Mouse (Mus musculus) forebrain, embryonic 16.5 days (tissue): ENCODE measurements at regions not wholly inside any gene's neighbourhood (a gene's known extent, or its start where the extent isn't known, plus 50 kb on each side); places are given as distances from the start of the nearest gene placed in this dataset.

Experiments used
- ATAC-seq: fragments of 200-750 bp; cut with Nextera tagmentation; 2 replicates; pipeline ENCODE4 v1.8.0; 2017; ENCODE audit warnings: mild to moderate bottlenecking, moderate library complexity
- H3K27ac ChIP-seq: fragments of 300-500 bp; sonication (generic); 2 replicates; pipeline ENCODE4 v1.5.1; 2014; ENCODE audit warnings: low read length, control low read depth
- H3K27me3 ChIP-seq: fragments of 300-500 bp; sonication (generic); replicated peaks from 2 replicates; pipeline ENCODE4 v1.6.1; 2014; ENCODE audit warnings: low read length; ENCODE audit not compliant: control insufficient read depth, insufficient read depth
- H3K36me3 ChIP-seq: fragments of 300-500 bp; sonication (generic); 2 replicates; pipeline ENCODE4 v1.6.1; 2014; ENCODE audit not compliant: control insufficient read depth, insufficient read depth
- H3K4me1 ChIP-seq: fragments of 300-500 bp; sonication (generic); replicated peaks from 2 replicates; pipeline ENCODE4 v1.6.1; 2014; ENCODE audit warnings: low read length; ENCODE audit not compliant: control insufficient read depth, insufficient read depth
- H3K4me2 ChIP-seq: fragments of 300-500 bp; sonication (generic); 2 replicates; pipeline ENCODE4 v1.6.1; 2014; ENCODE audit warnings: mild to moderate bottlenecking, low read length, control low read depth
- H3K4me3 ChIP-seq: fragments of 300-500 bp; sonication (generic); replicated peaks from 2 replicates; pipeline ENCODE4 v1.5.1; 2014; ENCODE audit warnings: mild to moderate bottlenecking, low read length, control low read depth
- H3K9ac ChIP-seq: fragments of 300-500 bp; sonication (generic); replicated peaks from 2 replicates; pipeline ENCODE4 v1.6.1; 2014; ENCODE audit warnings: low read depth, low read length, control low read depth
- H3K9me3 ChIP-seq: fragments of 300-500 bp; sonication (generic); 2 replicates; pipeline ENCODE4 v1.6.1; 2016; ENCODE audit warnings: low read length; ENCODE audit not compliant: control insufficient read depth
- WGBS: fragments of 180-500 bp; shearing (Covaris S2); extraction: QIAGEN DNeasy Blood & Tissue Kit; methylation state at CpG from one replicate; pipeline ENCODE4 v1.1.7; 2014; 5-methylcytosine and 5-hydroxymethylcytosine counted together

DNA sequence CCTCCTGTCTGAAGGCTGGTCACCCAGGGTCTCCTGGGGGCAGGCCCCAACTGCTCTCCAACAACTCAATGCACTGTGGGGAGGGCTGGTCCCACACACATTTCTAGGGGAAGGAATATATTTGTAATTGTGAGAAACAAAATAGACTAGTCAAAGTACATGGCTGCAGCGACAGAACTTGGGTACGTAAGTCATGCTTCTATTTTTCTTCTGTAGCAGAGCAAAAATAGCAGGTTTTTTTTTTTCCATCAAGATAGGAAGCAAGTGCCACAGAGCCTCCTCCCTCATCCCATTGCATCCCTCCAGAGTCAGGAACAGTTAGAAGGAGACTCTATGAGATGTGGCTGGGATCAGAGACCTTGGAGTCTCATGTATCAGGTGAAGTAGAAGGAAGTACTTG, 124.9 kb upstream of the Tnr start:
- Histone ChIP-seq H3K4me2 (no peak overlapping the region), H3K36me3 (no peaks in the 10 kb centered on the region), H3K27me3 (0 out of 2 replicates have a peak, but pooled peaks cover 3% of the 10 kb centered on the region), H3K9me3 (no peaks in the 10 kb centered on the region), H3K27ac (no peak overlapping the region), H3K4me3 (no peak overlapping the region), H3K9ac (no peak overlapping the region), H3K4me1 (0 out of 2 replicates have a peak, but pooled peaks cover 2% of the 10 kb centered on the region)
- WGBS: 90% methylated on average over 2 of the region's 2 CpGs
- ATAC-seq: no peak

DNA sequence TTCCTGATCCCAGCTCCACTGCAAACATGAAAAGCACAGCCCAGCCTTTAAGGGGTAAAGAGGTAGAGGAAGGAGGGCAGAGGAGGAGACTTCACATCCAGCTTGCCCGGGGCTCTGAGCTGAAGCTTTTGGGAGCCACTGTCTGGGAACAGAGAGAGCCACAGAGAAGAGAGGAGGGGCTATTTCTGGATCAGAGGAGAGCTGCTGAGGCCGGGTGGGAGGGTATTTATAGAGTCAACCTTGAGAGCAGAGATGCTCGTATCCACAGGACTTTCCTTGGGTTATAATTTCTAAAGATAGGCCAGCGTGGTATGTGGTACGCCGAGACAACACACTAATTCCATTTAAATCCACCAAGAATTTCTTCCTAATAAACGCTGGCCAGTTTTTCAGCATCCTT, 117.3 kb upstream of the Tnr start:
- no peak overlapping the region for H3K4me3 ChIP-seq
- ATAC-seq: no peak
- H3K27me3 ChIP-seq: no peaks in the 10 kb centered on the region
- H3K9me3 ChIP-seq: no peaks in the 10 kb centered on the region
- no peaks in the 10 kb centered on the region for H3K4me1 ChIP-seq
- 84% methylated on average over 7 of the region's 7 CpGs for WGBS
- no peaks in the 10 kb centered on the region for H3K36me3 ChIP-seq
- H3K9ac ChIP-seq: no peak overlapping the region
- no peak overlapping the region for H3K27ac ChIP-seq
- H3K4me2 ChIP-seq: no peak overlapping the region

DNA sequence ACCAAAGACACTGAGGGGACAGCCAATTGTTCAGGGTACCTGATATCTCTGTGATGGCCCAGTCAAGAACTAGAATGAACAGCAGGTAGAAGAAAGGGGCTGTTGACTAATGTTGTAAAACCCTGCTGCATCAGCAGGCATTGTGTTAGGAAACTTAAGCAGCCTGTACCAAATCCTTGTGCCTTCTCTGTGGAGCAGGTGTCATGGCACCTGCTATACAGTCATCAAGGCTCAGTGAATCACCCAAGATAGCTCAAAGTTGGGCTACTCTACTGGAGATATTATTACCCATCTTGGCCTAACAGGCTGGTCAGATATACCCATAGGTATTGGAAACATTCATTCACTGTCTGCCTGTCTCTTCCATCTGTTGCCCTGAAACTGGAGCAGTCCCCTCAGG, 116.8 kb upstream of the Tnr start:
- no peak overlapping the region for H3K27ac ChIP-seq
- no peak for ATAC-seq
- no peak overlapping the region for H3K4me3 ChIP-seq
- no peaks in the 10 kb centered on the region for H3K36me3 ChIP-seq
- H3K4me2 ChIP-seq: no peak overlapping the region
- no peak overlapping the region for H3K9ac ChIP-seq
- H3K27me3 ChIP-seq: no peaks in the 10 kb centered on the region
- H3K9me3 ChIP-seq: no peaks in the 10 kb centered on the region
- no peaks in the 10 kb centered on the region for H3K4me1 ChIP-seq

DNA sequence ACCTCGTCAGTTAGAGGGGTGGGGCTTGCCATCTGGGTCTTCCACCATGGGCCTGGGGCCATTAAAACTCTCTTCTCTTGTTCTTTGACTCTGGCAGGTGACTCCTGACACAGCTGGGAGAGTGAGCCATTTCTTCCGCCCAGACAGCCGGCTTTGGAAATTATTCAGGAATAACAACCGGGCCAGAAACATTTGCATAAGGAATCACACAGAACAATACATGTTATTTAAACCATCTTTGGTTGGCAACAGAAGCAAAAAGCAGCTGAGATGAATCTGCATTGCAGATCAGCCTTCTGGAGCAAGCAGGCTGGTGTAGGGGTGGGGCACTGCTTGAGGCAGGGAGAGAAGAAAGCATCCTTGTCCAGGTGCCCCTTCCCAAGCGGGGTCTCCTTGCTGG, 110.2 kb upstream of the Tnr start:
- peak; percentile 94 for ATAC-seq
- WGBS: 11% methylated on average over 5 of the region's 5 CpGs
- no peak overlapping the region for H3K9ac ChIP-seq
- H3K4me2 ChIP-seq: no peak overlapping the region
- H3K4me1 ChIP-seq: peaks cover 26% of the 10 kb centered on the region
- H3K9me3 ChIP-seq: no peaks in the 10 kb centered on the region
- no peaks in the 10 kb centered on the region for H3K36me3 ChIP-seq
- peak overlapping the region; percentile 78 for H3K27ac ChIP-seq
- H3K4me3 ChIP-seq: no peak overlapping the region
- no peaks in the 10 kb centered on the region for H3K27me3 ChIP-seq

DNA sequence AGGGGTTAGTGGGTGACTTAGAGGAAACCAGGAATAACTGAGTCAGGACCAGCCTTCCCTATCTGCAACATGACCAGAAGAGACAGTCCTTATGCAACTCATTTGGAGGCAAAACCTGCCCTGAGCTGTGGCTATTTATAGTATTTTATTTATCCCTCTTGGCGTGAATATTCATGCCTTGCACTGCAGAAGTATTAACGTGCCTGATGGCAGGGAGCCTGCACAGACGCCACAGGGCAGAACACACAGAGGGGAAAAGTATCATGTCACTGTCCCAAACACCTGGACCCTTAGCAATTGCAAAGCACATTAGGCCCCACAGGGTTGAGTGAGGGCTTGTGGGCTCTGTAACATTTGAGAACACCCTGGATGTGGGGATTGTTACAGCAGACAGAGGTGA, 107.9 kb upstream of the Tnr start:
- no peak overlapping the region for H3K9ac ChIP-seq
- peaks cover 26% of the 10 kb centered on the region for H3K4me1 ChIP-seq
- H3K27me3 ChIP-seq: no peaks in the 10 kb centered on the region
- no peak overlapping the region for H3K27ac ChIP-seq
- H3K9me3 ChIP-seq: no peaks in the 10 kb centered on the region
- H3K4me2 ChIP-seq: no peak overlapping the region
- no peak overlapping the region for H3K4me3 ChIP-seq
- ATAC-seq: 0 out of 2 replicates have a peak, but pooled peaks have one; percentile 3
- H3K36me3 ChIP-seq: no peaks in the 10 kb centered on the region
- WGBS: 9% methylated on average over 3 of the region's 3 CpGs

DNA sequence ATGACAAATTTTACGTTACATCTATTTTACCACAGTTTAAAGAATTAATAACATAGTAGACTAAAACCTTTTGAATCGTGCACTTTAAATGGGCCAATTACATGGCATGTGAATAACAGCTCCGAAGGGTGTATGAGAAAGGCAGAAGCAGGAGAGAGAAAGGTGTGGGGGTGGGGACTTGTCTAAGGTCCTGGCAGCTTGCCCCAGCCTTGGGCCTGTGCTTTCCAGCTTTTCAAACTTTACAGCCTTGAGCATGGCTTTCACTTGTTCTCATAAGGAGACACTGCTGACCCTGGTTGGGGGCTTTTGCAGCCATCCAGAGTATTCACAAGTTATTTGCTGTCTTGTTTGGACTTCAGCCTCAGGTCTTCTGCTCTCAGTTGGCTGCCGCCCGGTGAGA, 106.4 kb upstream of the Tnr start:
- Histone ChIP-seq H3K36me3 (no peaks in the 10 kb centered on the region), H3K4me1 (peaks cover 26% of the 10 kb centered on the region), H3K4me2 (no peak overlapping the region), H3K9me3 (no peaks in the 10 kb centered on the region), H3K27me3 (no peaks in the 10 kb centered on the region), H3K27ac (no peak overlapping the region), H3K4me3 (no peak overlapping the region), H3K9ac (no peak overlapping the region)
- ATAC-seq: no peak
- WGBS: 47% methylated on average over 5 of the region's 5 CpGs

DNA sequence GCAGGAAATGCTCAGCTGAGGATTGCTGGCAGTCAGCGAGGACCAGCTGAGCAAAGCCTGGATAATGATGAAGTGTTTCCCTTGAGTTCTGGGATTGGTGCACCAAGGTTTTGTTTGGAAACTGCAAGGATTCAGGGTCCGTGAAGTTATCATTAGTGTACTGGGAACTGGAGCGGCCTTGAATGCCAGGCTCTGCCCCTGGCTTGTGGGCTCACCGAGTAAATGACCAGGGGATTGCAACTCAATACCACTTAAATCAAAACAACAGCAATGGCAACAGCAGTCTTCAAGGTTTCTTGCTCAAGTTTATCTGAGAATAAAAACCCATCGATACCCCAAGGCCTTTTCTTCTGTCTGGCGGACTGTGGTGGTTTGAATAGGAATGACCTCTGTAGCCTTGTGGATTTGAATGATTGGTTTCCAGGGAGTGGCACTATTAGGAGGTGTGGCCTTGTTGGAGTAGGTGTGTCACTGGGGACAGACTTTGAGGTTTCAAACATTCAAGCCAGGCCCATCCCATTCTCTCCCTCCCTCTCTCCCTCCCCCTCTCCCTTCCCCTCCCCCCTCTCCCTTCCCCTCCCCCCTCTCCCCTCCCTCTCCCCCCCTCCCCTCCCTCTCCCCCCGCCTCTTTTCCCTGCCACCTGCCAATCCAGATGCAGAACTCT, 104.1 kb upstream of the Tnr start:
- Histone ChIP-seq H3K4me3 (no peak overlapping the region), H3K27ac (no peak overlapping the region), H3K36me3 (no peaks in the 10 kb centered on the region), H3K9me3 (no peaks in the 10 kb centered on the region), H3K4me1 (peaks cover 16% of the 10 kb centered on the region), H3K4me2 (no peak overlapping the region), H3K27me3 (no peaks in the 10 kb centered on the region), H3K9ac (no peak overlapping the region)
- 60% methylated on average over 6 of the region's 7 CpGs for WGBS
- ATAC-seq: no peak; the same call in 1 of the 2 replicates

DNA sequence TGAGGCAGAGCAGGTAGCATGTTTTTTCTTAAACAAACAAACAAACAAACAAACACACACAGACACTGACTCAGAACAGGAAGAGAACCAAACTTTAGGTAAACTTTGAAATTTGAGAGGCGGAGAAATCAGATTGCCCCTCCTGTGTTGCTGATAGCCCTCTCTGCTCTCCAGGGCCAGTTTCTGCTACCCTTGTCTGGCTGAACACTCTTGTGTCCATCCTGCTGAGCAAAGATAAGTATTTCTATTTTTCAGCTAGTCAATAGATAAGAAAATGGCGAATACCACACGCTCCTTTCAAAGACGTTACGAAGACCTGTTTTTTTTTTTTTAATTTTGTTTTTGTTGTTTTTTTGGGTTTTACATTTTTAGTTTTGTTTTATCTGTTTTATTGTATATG, 103.4 kb upstream of the Tnr start:
- Histone ChIP-seq H3K4me3 (no peak overlapping the region), H3K27ac (no peak overlapping the region), H3K4me2 (no peak overlapping the region), H3K27me3 (no peaks in the 10 kb centered on the region), H3K9me3 (no peaks in the 10 kb centered on the region), H3K9ac (no peak overlapping the region), H3K36me3 (no peaks in the 10 kb centered on the region), H3K4me1 (peaks cover 16% of the 10 kb centered on the region)
- WGBS: 92% methylated on average over 5 of the region's 5 CpGs
- no peak for ATAC-seq

DNA sequence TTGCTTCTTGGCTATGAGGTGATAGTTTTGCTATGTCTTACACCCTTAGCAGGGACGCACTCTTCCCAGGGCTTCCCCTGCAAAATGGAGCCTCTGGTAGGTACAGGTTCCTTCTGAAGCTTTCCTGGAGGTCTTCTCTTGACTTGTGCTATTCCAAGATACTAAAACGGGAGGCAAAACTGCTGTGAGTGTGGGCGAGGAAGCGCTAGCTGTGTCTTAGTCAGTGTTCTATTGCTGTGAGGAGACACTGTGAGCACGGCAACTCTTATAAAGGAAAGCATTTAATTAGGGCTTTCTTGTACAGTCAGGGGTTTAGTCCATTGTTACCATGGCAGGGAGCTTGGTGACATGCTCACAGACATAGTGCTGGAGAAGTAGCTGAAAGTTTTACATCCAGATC, 99.9 kb upstream of the Tnr start:
- H3K9me3 ChIP-seq: no peaks in the 10 kb centered on the region
- no peaks in the 10 kb centered on the region for H3K36me3 ChIP-seq
- 87% methylated on average over 5 of the region's 5 CpGs for WGBS
- H3K4me2 ChIP-seq: no peak overlapping the region
- H3K9ac ChIP-seq: no peak overlapping the region
- H3K4me3 ChIP-seq: no peak overlapping the region
- H3K4me1 ChIP-seq: no peaks in the 10 kb centered on the region
- H3K27ac ChIP-seq: no peak overlapping the region
- H3K27me3 ChIP-seq: no peaks in the 10 kb centered on the region
- ATAC-seq: no peak

DNA sequence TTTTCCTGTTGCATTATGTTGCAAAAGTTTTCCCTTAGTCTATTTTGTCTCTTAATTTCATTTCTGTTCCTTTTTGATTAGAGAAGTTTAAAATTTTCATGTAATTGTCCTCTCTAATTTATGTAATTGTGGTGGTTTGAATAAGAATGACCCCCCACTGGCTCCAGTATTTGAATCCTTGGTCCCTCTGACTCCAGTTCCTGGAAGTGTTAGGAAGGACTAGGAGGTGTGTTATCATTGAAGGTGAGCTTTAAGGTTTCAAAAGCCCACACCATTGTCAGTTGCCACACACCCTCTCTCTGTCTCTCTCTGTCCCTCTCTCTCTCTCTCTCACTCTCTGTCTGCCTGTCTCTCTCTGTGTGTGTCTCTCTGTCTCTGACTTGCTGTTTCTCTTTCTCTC, 93.6 kb upstream of the Tnr start:
- no peaks in the 10 kb centered on the region for H3K9me3 ChIP-seq
- H3K27me3 ChIP-seq: no peaks in the 10 kb centered on the region
- no peak overlapping the region for H3K27ac ChIP-seq
- H3K36me3 ChIP-seq: no peaks in the 10 kb centered on the region
- H3K4me2 ChIP-seq: no peak overlapping the region
- no peak for ATAC-seq
- H3K4me1 ChIP-seq: no peaks in the 10 kb centered on the region
- H3K9ac ChIP-seq: no peak overlapping the region
- H3K4me3 ChIP-seq: no peak overlapping the region
